Mouse (Mus musculus) embryonic facial prominence, embryonic 10.5 days (tissue): ENCODE results near the gene Atp1a2. TPM values are rescaled to one million over a fixed set of nuclear protein-coding genes. Genes with fewer than 3 reads are reported as not detected.

Experiments
- DNase-seq: peaks from one replicate; pipeline ENCODE4 v3.0.0-alpha.2; 2017; ENCODE audit warnings: low spot score
- H3K27ac ChIP-seq: fragments of 300-500 bp; sonication (generic); replicated peaks from 2 replicates; pipeline ENCODE4 v1.5.1; 2016; ENCODE audit warnings: mild to moderate bottlenecking
- H3K27me3 ChIP-seq: fragments of 300-500 bp; sonication (generic); replicated peaks from 2 replicates; pipeline ENCODE4 v1.6.1; 2016; ENCODE audit warnings: low read depth, mild to moderate bottlenecking; ENCODE audit not compliant: poor library complexity, severe bottlenecking
- H3K36me3 ChIP-seq: fragments of 300-500 bp; sonication (generic); replicated peaks from 2 replicates; pipeline ENCODE4 v1.6.1; 2016; ENCODE audit warnings: mild to moderate bottlenecking, moderate library complexity
- H3K4me1 ChIP-seq: fragments of 300-500 bp; sonication (generic); 2 replicates; pipeline ENCODE4 v1.6.1; 2016
- H3K4me3 ChIP-seq: fragments of 300-500 bp; sonication (generic); 2 replicates; pipeline ENCODE4 v1.5.1; 2016; ENCODE audit warnings: mild to moderate bottlenecking, moderate library complexity
- H3K9me3 ChIP-seq: fragments of 300-500 bp; sonication (generic); 2 replicates; pipeline ENCODE4 v1.6.1; 2016; ENCODE audit warnings: mild to moderate bottlenecking
- WGBS: fragments of 180-500 bp; shearing (Covaris S2); methylation state at CpG from one replicate; pipeline ENCODE4 v1.1.7; 2016; 5-methylcytosine and 5-hydroxymethylcytosine counted together
- polyA plus RNA-seq: library from polyadenylated mRNA; unstranded; fragments of >200 nt; fragmentation: Nextera tagmentation; extraction: Ambion mirVana; gene quantifications from 2 replicates; pipeline ENCODE4 v1.2.1, GENCODE M21; 2016

The Atp1a2 gene
- polyA plus RNA-seq: 1.2 and 1.4 TPM in 2 replicates

DNA sequence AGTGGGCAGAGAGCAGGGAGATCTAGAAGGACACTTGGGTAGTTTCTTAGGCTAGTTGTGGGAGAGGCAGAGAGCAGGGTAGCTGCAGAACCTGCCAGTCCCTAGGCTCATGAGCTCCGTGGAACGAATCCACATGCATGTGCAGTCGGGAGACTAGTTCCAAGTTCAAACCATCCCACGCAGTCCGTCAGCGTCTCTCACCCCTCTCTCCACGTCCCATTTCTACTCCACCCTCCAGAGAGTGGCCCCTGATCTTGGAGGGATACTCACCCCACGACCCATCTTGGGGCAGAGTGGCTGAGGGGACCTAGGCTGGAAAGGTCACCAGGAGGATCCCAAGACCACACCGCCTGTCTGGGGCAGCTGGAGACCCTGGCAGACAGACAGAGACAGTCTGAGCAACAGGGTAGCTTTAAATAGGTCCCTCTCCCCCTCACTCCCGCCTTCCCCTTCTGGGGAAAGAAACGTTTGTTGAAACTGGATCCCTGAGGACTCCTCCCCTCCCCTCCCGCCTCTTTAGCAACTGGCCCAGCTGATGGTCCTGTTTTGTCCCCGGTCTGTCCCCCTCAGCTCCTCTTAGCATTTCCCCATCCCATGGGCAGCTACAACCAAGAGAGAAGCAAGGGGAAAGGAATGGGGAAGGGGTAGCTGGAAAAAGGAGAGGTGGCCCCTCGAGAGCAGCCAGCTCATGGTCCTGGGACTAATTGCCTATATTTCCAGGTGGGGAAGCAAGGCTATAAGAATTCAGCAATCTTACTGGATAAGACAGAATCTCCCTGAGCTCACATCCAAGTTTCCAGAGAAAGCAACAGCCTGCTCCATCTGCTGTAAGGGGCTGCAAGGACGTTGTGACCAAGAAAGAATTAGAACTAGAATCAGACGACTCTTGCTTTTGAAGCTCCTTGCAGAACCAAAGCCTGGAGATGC lies at the start of gene Atp1a2:
TSS of gene Atp1a2 (minus strand) at position 454 of the 927 bp plus-strand sequence.
- peak; percentile 52 for DNase-seq
- peak within 1 kb of the TSS; percentile 71 for H3K27ac ChIP-seq
- WGBS: 10% methylated on average over 16 of the region's 16 CpGs
- peaks cover 48% of the 10 kb centered on the region for H3K27me3 ChIP-seq
- H3K4me1 ChIP-seq: peaks cover 76% of the 10 kb centered on the region
- H3K9me3 ChIP-seq: no peaks in the 10 kb centered on the region
- H3K4me3 ChIP-seq: peak within 1 kb of the TSS; percentile 40
- no peaks in the 10 kb centered on the region for H3K36me3 ChIP-seq

DNA sequence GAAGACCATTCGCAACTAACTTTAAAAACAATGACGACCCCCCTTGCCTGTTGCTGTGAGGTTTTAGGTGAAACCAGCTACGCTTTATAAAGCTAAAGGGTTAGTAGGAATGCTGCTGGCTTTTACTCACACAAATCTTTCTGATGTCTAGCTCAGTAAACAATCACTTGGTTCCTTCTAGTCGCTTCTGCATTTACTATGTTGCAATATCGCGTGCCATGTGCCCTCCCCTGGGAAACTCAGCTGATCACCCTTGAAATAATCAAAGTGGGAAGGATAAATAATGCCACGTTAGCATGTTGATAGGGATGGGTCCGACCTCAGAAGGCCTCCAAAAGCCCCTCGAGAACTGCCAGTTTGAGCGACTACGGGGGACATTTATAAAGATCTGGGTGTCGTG lies 49.5 kb upstream of the Atp1a2 start:
- WGBS: 88% methylated on average over 12 of the region's 12 CpGs
- H3K27ac ChIP-seq: no peak overlapping the region
- peaks cover 54% of the 10 kb centered on the region for H3K27me3 ChIP-seq

DNA sequence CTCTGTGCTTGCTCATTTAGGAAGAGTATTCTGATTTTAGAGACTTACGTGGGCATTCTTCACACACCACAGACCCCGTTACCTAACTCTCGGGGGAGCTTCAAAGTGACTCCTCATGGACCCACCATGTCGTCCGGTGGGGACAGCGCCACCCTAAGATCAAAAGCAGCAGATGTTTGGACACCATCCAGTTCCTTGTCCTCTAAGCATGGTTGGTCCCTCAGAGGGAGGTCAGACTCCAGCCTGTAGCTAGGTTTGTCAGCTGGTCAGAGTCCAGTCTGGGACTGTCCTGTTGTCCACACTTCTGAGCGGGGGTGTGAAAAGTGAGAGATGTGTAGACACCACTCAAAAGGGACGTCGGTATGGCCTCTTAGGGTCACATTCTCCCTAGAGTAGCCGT lies 48.8 kb upstream of the Atp1a2 start:
- Histone ChIP-seq H3K4me1 (peaks cover 31% of the 10 kb centered on the region), H3K27me3 (peaks cover 54% of the 10 kb centered on the region), H3K36me3 (no peaks in the 10 kb centered on the region), H3K4me3 (no peak overlapping the region), H3K27ac (no peak overlapping the region), H3K9me3 (no peaks in the 10 kb centered on the region)
- DNase-seq: no peak
- whole genome bisulfite sequencing: 88% methylated on average over 10 of the region's 10 CpGs

More for the DNA sequence above, 49.5 kb upstream of the Atp1a2 start:
- Histone ChIP-seq H3K36me3 (no peaks in the 10 kb centered on the region), H3K4me3 (no peak overlapping the region), H3K9me3 (no peaks in the 10 kb centered on the region), H3K4me1 (peaks cover 33% of the 10 kb centered on the region)
- no peak for DNase-seq

DNA sequence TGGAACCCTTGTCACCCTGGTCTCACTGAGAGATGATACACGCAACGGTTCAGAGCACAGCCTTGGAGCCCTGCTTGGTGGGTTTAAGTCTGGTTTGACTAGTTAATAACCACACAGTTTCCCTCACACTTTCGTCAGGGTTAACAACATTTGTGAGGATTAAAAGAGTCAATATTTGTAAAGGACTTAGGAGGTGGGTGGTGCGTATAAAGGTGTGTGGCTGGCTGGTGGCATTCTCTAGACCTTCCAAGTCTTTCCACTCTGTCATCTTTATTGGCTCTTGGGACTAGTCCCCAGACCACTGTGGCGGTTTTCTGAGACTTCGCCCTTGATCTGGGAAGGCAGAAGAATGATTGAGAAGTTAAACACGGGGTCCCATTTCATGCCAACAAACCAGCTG lies 47.0 kb upstream of the Atp1a2 start:
- H3K27me3 ChIP-seq: peaks cover 54% of the 10 kb centered on the region
- 84% methylated on average over 7 of the region's 7 CpGs for WGBS
- peaks cover 24% of the 10 kb centered on the region for H3K4me1 ChIP-seq
- no peak for DNase-seq
- H3K27ac ChIP-seq: no peak overlapping the region
- H3K4me3 ChIP-seq: no peak overlapping the region
- no peaks in the 10 kb centered on the region for H3K36me3 ChIP-seq
- no peaks in the 10 kb centered on the region for H3K9me3 ChIP-seq

DNA sequence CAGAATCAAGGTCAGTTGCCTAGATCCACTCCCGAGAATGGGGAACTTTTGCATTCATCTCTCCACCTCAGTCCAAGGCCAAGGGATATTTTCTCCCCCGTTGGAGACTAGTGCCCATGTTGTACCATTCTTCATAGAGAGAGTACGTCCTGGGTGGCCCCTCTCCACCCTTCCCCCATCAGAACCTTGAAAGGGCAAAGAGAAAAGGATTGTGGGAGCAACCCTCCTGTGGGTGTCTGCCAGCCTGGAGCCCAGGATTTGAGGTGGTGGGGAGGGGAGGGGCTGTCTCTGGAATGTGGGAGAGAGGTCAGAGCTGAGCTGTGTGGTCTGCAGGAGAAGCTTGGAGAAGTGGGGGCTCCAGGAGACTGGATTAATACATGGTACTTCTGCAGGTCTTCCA lies 46.0 kb upstream of the Atp1a2 start:
- no peak overlapping the region for H3K27ac ChIP-seq
- H3K4me1 ChIP-seq: peaks cover 15% of the 10 kb centered on the region
- DNase-seq: no peak
- 59% methylated on average over 3 of the region's 3 CpGs for WGBS
- H3K4me3 ChIP-seq: no peak overlapping the region
- H3K27me3 ChIP-seq: peaks cover 54% of the 10 kb centered on the region
- no peaks in the 10 kb centered on the region for H3K9me3 ChIP-seq
- no peaks in the 10 kb centered on the region for H3K36me3 ChIP-seq

DNA sequence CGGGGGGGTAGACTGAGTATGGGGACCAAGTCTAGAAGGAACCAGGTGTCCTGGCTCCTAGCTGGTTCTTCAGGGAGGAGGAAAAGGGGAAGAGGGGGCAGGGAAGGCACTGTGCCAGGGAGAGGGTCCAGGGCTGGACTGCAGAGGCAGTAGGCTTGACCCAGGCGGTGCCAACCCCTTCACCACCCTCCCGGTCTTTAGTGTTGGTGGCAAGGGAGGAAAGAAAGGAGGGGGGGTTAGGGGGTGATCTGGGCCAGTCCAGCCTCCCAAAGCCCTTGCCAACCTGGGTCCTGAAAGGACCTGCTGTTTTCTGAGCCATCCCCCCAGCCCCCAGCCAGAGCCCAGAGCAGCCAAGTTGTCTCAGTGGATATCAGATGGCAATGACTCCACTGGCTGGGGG lies 44.9 kb upstream of the Atp1a2 start:
- H3K4me1 ChIP-seq: peaks cover 15% of the 10 kb centered on the region
- no peaks in the 10 kb centered on the region for H3K36me3 ChIP-seq
- H3K27me3 ChIP-seq: peaks cover 65% of the 10 kb centered on the region
- 83% methylated on average over 3 of the region's 3 CpGs for WGBS
- no peak overlapping the region for H3K27ac ChIP-seq
- H3K9me3 ChIP-seq: no peaks in the 10 kb centered on the region
- DNase-seq: no peak
- no peak overlapping the region for H3K4me3 ChIP-seq

DNA sequence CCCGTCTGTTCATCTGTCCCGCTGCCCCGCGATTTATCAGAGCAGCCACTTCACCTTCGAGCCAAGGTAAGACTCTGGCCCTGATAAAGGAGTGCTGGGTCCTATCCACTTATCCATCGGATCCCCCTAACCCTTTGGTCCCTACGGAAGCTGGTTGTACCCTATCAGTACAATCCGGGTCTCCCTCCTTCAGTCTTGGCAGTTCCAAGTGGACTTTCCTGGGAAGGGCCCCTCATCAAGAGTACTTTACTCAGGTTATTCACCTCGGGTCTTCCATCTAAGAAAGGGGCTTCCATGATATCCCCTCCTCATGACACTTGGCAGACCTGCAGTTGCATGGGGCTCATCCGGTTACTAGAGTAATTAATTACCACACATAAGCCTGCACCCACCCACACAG lies 43.5 kb upstream of the Atp1a2 start:
- Histone ChIP-seq H3K27me3 (peaks cover 67% of the 10 kb centered on the region), H3K4me3 (peak overlapping the region; percentile 63), H3K36me3 (no peaks in the 10 kb centered on the region), H3K27ac (peak overlapping the region; percentile 30; the same call in 1 of the 2 replicates), H3K9me3 (no peaks in the 10 kb centered on the region), H3K4me1 (peaks cover 15% of the 10 kb centered on the region)
- 21% methylated on average over 10 of the region's 10 CpGs for WGBS
- no peak for DNase-seq

DNA sequence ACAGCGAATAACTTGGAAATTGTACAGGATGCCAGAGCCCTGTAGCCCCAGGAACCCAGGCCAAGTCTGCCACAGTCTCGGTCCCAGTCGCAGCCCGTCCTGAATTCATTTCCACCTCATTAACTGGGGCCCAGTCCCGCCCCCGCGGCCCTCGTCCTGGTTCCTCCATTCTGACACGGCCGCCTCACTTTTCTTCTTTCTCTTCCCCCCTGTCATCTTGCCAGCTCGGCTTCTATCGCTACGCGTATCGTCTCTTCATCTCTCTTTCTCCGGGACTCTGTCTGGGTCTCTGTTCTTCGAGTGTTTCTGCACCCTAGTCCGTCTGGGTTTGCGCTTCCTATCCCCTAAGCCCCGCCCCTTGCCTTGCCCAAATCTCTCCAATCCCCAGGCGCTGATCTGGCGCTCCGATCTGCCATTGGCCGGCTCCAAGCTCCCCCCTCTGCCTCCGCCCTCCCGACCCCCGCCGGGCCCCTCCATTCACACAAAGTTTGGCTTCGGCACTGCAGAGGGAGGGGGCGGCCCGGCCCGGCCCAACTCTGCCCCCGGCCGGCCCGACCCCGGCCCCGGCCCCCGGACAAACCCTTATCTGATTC lies 43.0 kb upstream of the Atp1a2 start, which contains the start of gene Kcnj10:
TSS of gene Kcnj10 (plus strand) at position 482 of the 593 bp plus-strand sequence.
- no peaks in the 10 kb centered on the region for H3K36me3 ChIP-seq
- peaks cover 62% of the 10 kb centered on the region for H3K27me3 ChIP-seq
- H3K9me3 ChIP-seq: no peaks in the 10 kb centered on the region
- H3K27ac ChIP-seq: peak within 1 kb of the TSS; percentile 30
- peak within 1 kb of the TSS; percentile 63 for H3K4me3 ChIP-seq
- peaks cover 15% of the 10 kb centered on the region for H3K4me1 ChIP-seq
- DNase-seq: peak; percentile 87
- WGBS: 2% methylated on average over 38 of the region's 38 CpGs

DNA sequence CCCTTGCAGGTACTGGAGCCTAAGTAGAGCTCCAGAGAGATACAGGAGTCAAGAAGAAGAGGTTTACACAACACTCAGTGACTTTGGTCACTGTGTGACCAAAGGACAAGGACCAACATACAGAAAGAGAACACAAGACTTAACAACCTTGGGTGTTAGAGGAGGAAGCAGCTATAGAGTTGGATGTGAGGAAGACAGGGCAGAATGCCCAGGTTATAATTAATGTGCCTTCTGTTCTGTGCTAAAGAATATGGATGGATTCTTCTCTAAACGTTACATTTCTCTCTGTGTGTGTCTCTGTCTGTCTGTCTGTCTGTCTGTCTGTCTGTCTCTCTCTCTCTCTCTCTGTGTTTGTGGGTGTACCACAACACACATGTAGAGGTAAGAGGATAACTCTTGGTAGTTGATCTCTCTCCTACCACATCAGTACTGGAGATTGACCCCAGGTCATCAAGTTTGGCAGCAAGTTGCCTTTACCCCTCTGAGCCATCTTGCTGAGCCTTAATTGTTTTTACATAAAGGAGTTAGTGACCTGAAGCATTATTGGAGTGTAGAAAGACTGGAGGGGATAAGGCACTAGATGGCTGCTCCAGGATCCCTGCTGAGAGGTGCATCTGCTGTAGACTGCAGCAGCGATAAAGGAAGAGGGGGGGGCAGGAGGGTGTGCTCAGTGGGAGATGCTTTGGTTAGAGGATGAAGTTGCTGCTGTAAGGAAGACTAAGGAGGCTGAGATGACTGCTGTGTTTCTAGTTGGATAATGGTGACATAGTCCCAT lies 39.7 kb upstream of the Atp1a2 start:
- Histone ChIP-seq H3K9me3 (no peaks in the 10 kb centered on the region), H3K27me3 (peaks cover 71% of the 10 kb centered on the region), H3K27ac (no peak overlapping the region), H3K36me3 (no peaks in the 10 kb centered on the region), H3K4me3 (no peak overlapping the region), H3K4me1 (peaks cover 11% of the 10 kb centered on the region)
- DNase-seq: no peak
- 33% methylated on average over 2 of the region's 2 CpGs for WGBS

DNA sequence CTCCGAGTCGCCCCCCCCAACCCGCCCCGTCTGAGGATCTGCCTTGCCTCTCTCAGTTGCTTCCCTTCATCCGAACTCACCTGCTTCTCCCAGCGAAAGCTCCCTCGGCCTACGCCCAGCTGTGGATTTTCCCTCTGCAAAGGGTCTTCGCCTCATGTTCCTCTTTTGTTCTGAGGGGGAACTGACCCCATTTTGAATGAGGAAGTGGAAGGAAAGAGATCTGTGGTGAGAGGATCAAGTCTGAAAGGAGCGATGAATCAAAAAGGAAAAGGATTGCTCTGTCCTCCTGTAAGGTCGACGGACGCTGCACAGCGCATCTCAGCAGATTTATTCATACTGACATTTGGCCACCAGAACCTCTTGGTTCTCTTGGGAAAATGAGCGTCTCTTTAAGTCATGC lies 37.9 kb upstream of the Atp1a2 start:
- no peaks in the 10 kb centered on the region for H3K9me3 ChIP-seq
- no peak for DNase-seq
- H3K36me3 ChIP-seq: no peaks in the 10 kb centered on the region
- H3K4me3 ChIP-seq: no peak overlapping the region
- H3K4me1 ChIP-seq: peaks cover 5% of the 10 kb centered on the region
- H3K27me3 ChIP-seq: peaks cover 63% of the 10 kb centered on the region
- WGBS: 77% methylated on average over 15 of the region's 15 CpGs
- H3K27ac ChIP-seq: no peak overlapping the region

DNA sequence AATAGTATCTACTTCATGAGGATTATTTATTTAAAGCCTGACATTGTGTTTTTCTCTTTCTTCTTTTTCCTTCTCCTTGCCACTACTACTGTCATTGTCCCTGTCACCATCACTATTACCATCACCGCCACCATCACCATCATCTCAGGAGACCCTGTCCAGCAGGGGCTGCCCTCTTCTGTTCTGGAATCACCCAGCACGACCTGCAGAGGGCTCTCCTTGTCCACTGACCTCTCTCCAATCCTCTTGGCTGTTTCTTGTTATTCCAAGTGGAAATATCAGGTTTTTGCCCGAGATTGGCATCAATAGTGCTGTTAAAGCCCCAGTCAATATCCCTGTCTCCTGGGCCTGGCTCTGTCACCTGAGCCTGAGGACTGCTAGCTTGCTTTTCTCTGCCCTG lies 35.6 kb upstream of the Atp1a2 start:
- H3K27me3 ChIP-seq: peaks cover 63% of the 10 kb centered on the region
- no peak overlapping the region for H3K4me3 ChIP-seq
- H3K9me3 ChIP-seq: no peaks in the 10 kb centered on the region
- no peak overlapping the region for H3K27ac ChIP-seq
- WGBS: 20% methylated on average over 3 of the region's 3 CpGs
- no peak for DNase-seq
- H3K4me1 ChIP-seq: peaks cover 8% of the 10 kb centered on the region
- H3K36me3 ChIP-seq: no peaks in the 10 kb centered on the region

DNA sequence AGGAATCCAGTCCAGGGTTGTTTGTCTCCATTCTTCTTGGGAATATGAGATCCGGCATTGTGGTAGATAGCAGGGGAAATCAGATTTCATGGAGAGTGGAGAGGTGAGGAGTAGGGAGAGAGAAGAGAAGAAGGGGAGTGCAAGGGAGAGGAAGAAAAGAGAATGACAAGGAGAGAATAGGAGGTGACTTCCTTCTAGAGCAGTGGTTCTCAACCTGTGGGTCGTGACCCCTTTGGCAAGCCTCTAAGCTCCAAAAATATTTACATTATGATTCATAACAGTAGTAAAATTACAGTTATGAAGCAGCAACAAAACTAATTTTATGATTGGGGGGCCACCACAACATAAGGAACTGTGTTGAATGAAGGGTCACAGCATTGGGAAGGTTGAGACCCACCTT lies 35.1 kb upstream of the Atp1a2 start:
- DNase-seq: no peak
- Histone ChIP-seq H3K27me3 (peaks cover 63% of the 10 kb centered on the region), H3K4me3 (no peak overlapping the region), H3K9me3 (no peaks in the 10 kb centered on the region), H3K36me3 (no peaks in the 10 kb centered on the region), H3K4me1 (peaks cover 8% of the 10 kb centered on the region), H3K27ac (no peak overlapping the region)
- 82% methylated on average over 2 of the region's 2 CpGs for WGBS
